Mouse (Mus musculus) right cerebral cortex, postnatal 36 days (tissue): ENCODE measurements around the gene Iqch.
A peak's percentile ranks its signal among the peaks of the same experiment; 100 is the strongest.

ENCODE experiments used
- DNase-seq, 2 experiments: peaks; one replicate each; pipeline ENCODE4 v3.0.0; 2022; ENCODE audit warnings: low spot score in 2 of 2, mixed read lengths in 1 of 2

Iqch gene

GRCm38 (mm10) chr9:63377270-63378142, 224.8 kb downstream of the Iqch start, which contains the start of gene Map2k5:
Map2k5 (minus strand) TSS chr9:63377902.
- DNase-seq: peak; percentile 84 to 85

DNA sequence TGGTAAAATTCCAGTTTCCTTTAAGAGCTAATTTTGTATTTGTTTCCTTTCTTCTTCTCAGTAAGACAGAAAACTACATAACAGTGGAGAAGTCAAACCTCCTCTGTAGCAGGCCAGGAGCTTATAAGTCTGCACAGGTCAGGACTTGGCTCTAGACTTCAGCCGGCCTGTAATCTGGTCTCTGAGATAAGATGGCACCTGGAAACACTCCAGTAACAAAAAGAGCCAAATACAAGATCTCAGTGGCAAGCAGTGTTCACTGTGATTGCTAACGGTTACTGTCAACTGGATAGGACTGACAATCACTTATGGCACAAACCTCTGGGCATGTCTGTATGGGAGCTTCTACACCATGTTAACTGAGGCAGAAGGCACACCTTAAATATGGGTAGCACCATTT, 229.0 kb downstream of the Iqch start:
- no peak for DNase-seq

DNA sequence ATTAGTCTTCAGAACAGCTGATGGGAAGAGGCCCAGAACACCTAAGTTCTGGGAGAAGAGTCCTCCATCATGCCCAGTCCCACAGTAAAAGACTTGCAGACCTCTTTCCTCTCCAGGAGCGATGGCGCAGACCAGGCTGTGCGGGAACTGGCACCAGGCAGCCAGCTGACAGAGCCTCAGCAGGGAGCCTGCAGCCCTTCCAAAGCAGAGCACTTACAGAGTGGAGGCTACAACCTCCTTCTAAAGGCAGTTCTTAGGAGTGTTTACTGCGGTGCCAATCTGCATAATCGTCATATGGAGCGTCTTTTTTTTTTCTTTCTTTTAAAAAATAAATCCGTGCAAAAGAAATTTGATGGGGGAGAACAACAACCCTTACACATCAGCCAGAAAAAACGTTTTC, 229.8 kb downstream of the Iqch start:
- no peak for DNase-seq
